In the genomic region with DNA sequence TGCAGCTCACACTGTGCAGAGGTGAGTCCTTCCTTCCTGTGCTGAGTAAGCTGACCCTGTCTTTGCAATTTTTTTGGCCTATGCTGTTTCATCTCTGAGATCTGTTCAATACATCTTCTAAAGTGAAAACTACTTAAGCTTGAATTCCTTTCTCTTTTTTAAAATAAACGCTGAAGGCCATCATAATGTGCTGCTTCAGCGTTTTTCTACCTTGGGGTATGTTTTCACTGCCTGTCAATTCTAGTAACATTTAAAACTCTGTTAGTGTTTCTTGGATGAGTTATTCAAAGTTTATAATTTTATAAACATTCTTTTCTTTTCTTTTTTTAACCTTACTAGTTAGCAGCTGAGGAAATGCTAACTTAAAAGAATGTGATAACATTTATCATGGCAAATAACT, we compare ENCODE assay signal across 16 mouse cellular contexts.
"Had no signal": no experiment of that assay in that cellular context is flagged by ENCODE, and none has a peak within 500 bp of the region (broad histone marks: within the 10 kb centered on the region; RNA-seq: fewer than 3 reads in every experiment).

No protein-coding gene starts in this region.

- H3K9ac ChIP-seq: neural tube, embryonic 13.5 days; neural tube, embryonic 15.5 days; stomach, embryonic 15.5 days had no signal

- H3K27me3 ChIP-seq: neural tube, embryonic 13.5 days; neural tube, embryonic 15.5 days; stomach, embryonic 15.5 days had no signal

- H3K4me1 ChIP-seq: neural tube, embryonic 13.5 days; neural tube, embryonic 15.5 days; stomach, embryonic 15.5 days had no signal

- H3K27ac ChIP-seq: neural tube, embryonic 13.5 days; neural tube, embryonic 15.5 days; stomach, embryonic 15.5 days; stomach, postnatal 0 days had no signal

- H3K9me3 ChIP-seq: neural tube, embryonic 13.5 days; neural tube, embryonic 15.5 days; stomach, embryonic 15.5 days had no signal

- H3K4me3 ChIP-seq: neural tube, embryonic 13.5 days; neural tube, embryonic 15.5 days; stomach, embryonic 15.5 days had no signal

- DNase-seq: retina, postnatal 1 day; right cerebral cortex, adult 18-20 months; right cerebral cortex, postnatal 14 days; right cerebral cortex, postnatal 25 days; right cerebral cortex, postnatal 4 days; spleen, adult 18-20 months; thymus, adult 18-20 months; thymus, adult 2 months; thymus, postnatal 14 days; thymus, postnatal 25 days; thymus, postnatal 36 days; thymus, postnatal 4 days had no signal

- H3K4me2 ChIP-seq: neural tube, embryonic 13.5 days; neural tube, embryonic 15.5 days; stomach, embryonic 15.5 days had no signal
